Mouse (Mus musculus): ENCODE measurements at regions not wholly inside any gene's neighbourhood (a gene's known extent, or its start where the extent isn't known, plus 50 kb on each side); places are given as distances from the start of the nearest gene placed in this dataset.

GRCm38 (mm10) chr6:93113361-93113760, 170.1 kb upstream of the Adamts9 start:
- no peak for ATAC-seq (ENCODE audit: insufficient number of reproducible peaks, low FRiP score, low TSS enrichment, low read depth)
- H3K4me3 ChIP-seq (replicated peaks) = no peak overlapping the region
- no peaks in the 10 kb centered on the region for H3K36me3 ChIP-seq
- H3K27me3 ChIP-seq = no peaks in the 10 kb centered on the region
- H3K9me3 ChIP-seq (replicated peaks) = no peaks in the 10 kb centered on the region
- 78% methylated on average over 3 of the region's 3 CpGs for WGBS
- no peak overlapping the region for H3K27ac ChIP-seq (replicated peaks)
- H3K4me1 ChIP-seq = no peaks in the 10 kb centered on the region
- H3K9ac ChIP-seq = no peak overlapping the region
- no peak overlapping the region for H3K4me2 ChIP-seq (replicated peaks)

- no peaks in the 10 kb centered on the region for H3K9me3 ChIP-seq (replicated peaks)
- no peak overlapping the region for H3K4me2 ChIP-seq (replicated peaks)
- H3K36me3 ChIP-seq = no peaks in the 10 kb centered on the region
- H3K27ac ChIP-seq (replicated peaks) = no peak overlapping the region
- no peak overlapping the region for H3K4me3 ChIP-seq (replicated peaks)
- H3K9ac ChIP-seq = no peak overlapping the region
- ATAC-seq (ENCODE audit: insufficient number of reproducible peaks, low FRiP score, low TSS enrichment, low read depth) = no peak
- 43% methylated on average over 5 of the region's 5 CpGs for WGBS
- H3K27me3 ChIP-seq = no peaks in the 10 kb centered on the region
- H3K4me1 ChIP-seq = no peaks in the 10 kb centered on the region
Measured at GRCm38 (mm10) chr6:93094730-93095360, 151.6 kb upstream of the Adamts9 start.

DNA sequence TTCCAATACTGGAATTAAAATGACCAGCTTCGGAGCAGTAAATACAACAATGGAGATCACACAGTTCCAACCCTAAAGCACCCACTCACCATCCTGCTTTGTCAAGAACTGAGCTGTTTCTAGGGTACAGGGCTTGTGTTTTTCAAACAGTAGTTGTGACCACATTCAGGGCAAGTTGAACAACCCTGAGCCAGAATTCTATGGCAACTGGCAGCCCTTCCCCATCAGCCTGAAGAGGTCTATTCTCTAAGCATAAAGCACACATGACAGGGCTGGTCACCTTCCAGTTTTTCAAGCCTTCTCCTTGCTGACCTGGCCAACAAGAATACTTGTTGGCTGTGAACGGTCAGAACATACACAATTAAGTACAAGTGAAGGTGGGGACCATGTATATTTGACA, 150.5 kb upstream of the Adamts9 start:
- H3K27ac ChIP-seq (replicated peaks) = no peak overlapping the region
- H3K4me3 ChIP-seq (replicated peaks) = no peak overlapping the region
- H3K36me3 ChIP-seq = no peaks in the 10 kb centered on the region
- no peaks in the 10 kb centered on the region for H3K9me3 ChIP-seq (replicated peaks)
- no peaks in the 10 kb centered on the region for H3K27me3 ChIP-seq
- no peaks in the 10 kb centered on the region for H3K4me1 ChIP-seq
- WGBS = 91% methylated on average over 2 of the region's 2 CpGs
- no peak for ATAC-seq (ENCODE audit: insufficient number of reproducible peaks, low FRiP score, low TSS enrichment, low read depth)
- no peak overlapping the region for H3K9ac ChIP-seq
- no peak overlapping the region for H3K4me2 ChIP-seq (replicated peaks)

DNA sequence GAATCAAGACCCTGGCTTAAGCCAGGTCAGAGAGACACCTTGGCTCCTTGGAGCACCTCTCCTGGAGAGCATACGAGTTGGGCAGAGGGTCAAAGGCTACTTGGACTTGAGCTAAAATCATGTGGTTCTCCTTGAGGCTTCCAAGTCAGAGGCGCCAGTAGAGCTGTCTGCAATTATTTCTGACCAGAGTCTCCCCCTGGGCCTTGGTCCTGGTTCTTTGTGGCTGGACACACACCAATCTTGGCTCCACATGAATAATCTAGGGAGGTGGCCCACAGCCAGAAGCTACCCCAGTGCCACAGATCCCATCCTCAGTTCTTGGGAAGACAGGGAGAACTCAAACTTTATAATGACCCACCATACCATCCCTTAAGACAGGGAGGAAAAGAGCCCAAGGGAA, 144.0 kb upstream of the Adamts9 start:
- 80% methylated on average over 2 of the region's 2 CpGs for WGBS
- no peaks in the 10 kb centered on the region for H3K9me3 ChIP-seq (replicated peaks)
- peak; percentile 57; the same call in 1 of the 2 replicates for ATAC-seq (ENCODE audit: insufficient number of reproducible peaks, low FRiP score, low TSS enrichment, low read depth)
- H3K36me3 ChIP-seq = no peaks in the 10 kb centered on the region
- H3K9ac ChIP-seq = no peak overlapping the region
- H3K27ac ChIP-seq (replicated peaks) = no peak overlapping the region
- no peaks in the 10 kb centered on the region for H3K27me3 ChIP-seq
- H3K4me3 ChIP-seq (replicated peaks) = no peak overlapping the region
- no peaks in the 10 kb centered on the region for H3K4me1 ChIP-seq
- no peak overlapping the region for H3K4me2 ChIP-seq (replicated peaks)

GRCm38 (mm10) chr6:93084286-93084685, 141.0 kb upstream of the Adamts9 start:
- Histone ChIP-seq H3K4me2 (replicated peaks) (no peak overlapping the region), H3K9ac (no peak overlapping the region), H3K4me1 (no peaks in the 10 kb centered on the region), H3K9me3 (replicated peaks) (no peaks in the 10 kb centered on the region), H3K27me3 (no peaks in the 10 kb centered on the region), H3K27ac (replicated peaks) (no peak overlapping the region), H3K36me3 (no peaks in the 10 kb centered on the region), H3K4me3 (replicated peaks) (no peak overlapping the region)
- ATAC-seq (ENCODE audit: insufficient number of reproducible peaks, low FRiP score, low TSS enrichment, low read depth) = no peak
- 83% methylated on average over 1 of the region's 1 CpGs for WGBS

DNA sequence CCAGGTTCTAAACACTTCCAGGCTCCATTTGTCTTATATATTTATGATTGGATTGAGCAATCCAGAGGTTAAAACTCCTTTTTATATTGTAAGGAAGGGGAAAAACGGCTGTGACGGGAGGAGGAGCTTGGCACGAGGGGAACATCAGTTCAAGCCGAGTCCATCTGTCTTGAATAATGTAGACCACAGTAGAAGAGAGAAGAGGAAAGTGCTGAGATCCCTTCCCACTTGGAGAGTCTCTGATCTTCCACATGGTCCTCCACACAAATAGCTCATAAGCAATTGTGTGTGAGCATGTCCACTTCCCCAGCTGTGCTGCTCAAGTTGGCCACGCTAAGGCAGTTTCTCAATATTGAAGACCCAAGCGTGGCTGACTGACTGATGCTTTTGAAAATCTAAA, 140.4 kb upstream of the Adamts9 start:
- 48% methylated on average over 6 of the region's 6 CpGs for WGBS
- H3K36me3 ChIP-seq = no peaks in the 10 kb centered on the region

GRCm38 (mm10) chr6:93082205-93082604, 138.9 kb upstream of the Adamts9 start:
- no peaks in the 10 kb centered on the region for H3K36me3 ChIP-seq
- H3K9ac ChIP-seq = no peak overlapping the region
- no peak overlapping the region for H3K4me3 ChIP-seq (replicated peaks)
- H3K4me1 ChIP-seq = no peaks in the 10 kb centered on the region
- ATAC-seq (ENCODE audit: insufficient number of reproducible peaks, low FRiP score, low TSS enrichment, low read depth) = no peak
- 55% methylated on average over 4 of the region's 4 CpGs for WGBS
- H3K27ac ChIP-seq (replicated peaks) = no peak overlapping the region
- H3K27me3 ChIP-seq = no peaks in the 10 kb centered on the region
- H3K9me3 ChIP-seq (replicated peaks) = no peaks in the 10 kb centered on the region
- no peak overlapping the region for H3K4me2 ChIP-seq (replicated peaks)

More for the DNA sequence above, 140.4 kb upstream of the Adamts9 start:
- H3K9me3 ChIP-seq (replicated peaks) = no peaks in the 10 kb centered on the region
- ATAC-seq (ENCODE audit: insufficient number of reproducible peaks, low FRiP score, low TSS enrichment, low read depth) = no peak
- no peak overlapping the region for H3K27ac ChIP-seq (replicated peaks)
- H3K9ac ChIP-seq = no peak overlapping the region
- H3K4me3 ChIP-seq (replicated peaks) = no peak overlapping the region
- H3K4me1 ChIP-seq = no peaks in the 10 kb centered on the region
- no peaks in the 10 kb centered on the region for H3K27me3 ChIP-seq
- H3K4me2 ChIP-seq (replicated peaks) = no peak overlapping the region

DNA sequence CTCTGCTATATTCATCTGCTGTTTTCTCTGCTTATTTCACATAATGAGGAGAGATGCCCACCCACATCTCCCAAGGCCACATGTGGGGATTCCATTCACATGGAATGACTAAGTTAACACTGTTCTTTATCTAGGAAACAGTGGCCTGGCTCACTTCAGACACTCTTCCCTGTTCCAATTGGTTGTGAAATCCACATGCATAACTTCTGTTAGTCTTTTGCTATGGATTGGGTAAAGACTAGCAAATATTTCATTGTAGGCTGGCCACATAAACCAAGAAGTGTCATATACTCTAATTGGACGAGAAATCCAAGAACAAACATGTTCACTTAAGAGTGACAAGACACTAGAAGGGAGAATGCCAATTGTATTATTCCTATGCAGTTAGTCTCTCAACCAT, 133.4 kb upstream of the Adamts9 start:
- Histone ChIP-seq H3K9me3 (replicated peaks) (no peaks in the 10 kb centered on the region), H3K9ac (no peak overlapping the region), H3K27me3 (no peaks in the 10 kb centered on the region), H3K4me1 (no peaks in the 10 kb centered on the region), H3K4me2 (replicated peaks) (no peak overlapping the region), H3K27ac (replicated peaks) (no peak overlapping the region), H3K4me3 (replicated peaks) (no peak overlapping the region), H3K36me3 (no peaks in the 10 kb centered on the region)
- WGBS = 85% methylated on average over 1 of the region's 1 CpGs
- no peak for ATAC-seq (ENCODE audit: insufficient number of reproducible peaks, low FRiP score, low TSS enrichment, low read depth)

- H3K4me3 ChIP-seq (replicated peaks) = no peak overlapping the region
- no peak overlapping the region for H3K4me2 ChIP-seq (replicated peaks)
- WGBS = 71% methylated on average over 5 of the region's 5 CpGs
- H3K9ac ChIP-seq = no peak overlapping the region
- H3K36me3 ChIP-seq = no peaks in the 10 kb centered on the region
- no peak overlapping the region for H3K27ac ChIP-seq (replicated peaks)
- no peak for ATAC-seq (ENCODE audit: insufficient number of reproducible peaks, low FRiP score, low TSS enrichment, low read depth)
- H3K4me1 ChIP-seq = no peaks in the 10 kb centered on the region
- no peaks in the 10 kb centered on the region for H3K9me3 ChIP-seq (replicated peaks)
- H3K27me3 ChIP-seq = no peaks in the 10 kb centered on the region
Measured at GRCm38 (mm10) chr6:93075867-93076266, 132.6 kb upstream of the Adamts9 start.

DNA sequence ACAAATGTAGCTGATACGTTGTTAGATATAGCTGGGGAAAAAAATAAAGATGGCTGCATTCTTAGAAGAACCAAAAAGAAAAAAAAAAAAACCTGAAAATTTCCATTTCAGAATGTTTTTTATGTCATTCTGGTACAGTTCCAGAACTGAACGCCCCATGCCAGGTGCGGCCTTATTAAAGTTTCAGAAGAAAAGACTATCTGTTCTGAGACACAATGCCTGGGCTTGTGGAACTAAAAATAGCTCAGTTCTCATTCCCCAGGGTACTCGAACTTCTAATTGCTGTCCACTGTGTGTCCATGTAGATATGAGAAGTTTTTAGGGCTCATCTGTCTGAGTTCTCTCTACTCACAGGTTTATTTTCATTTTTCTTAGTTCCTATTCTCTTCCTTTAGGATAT, 131.7 kb upstream of the Adamts9 start:
- 57% methylated on average over 4 of the region's 4 CpGs for WGBS
- Histone ChIP-seq H3K4me2 (replicated peaks) (no peak overlapping the region), H3K27me3 (no peaks in the 10 kb centered on the region), H3K4me1 (no peaks in the 10 kb centered on the region), H3K4me3 (replicated peaks) (no peak overlapping the region), H3K9ac (no peak overlapping the region), H3K27ac (replicated peaks) (no peak overlapping the region), H3K9me3 (replicated peaks) (no peaks in the 10 kb centered on the region), H3K36me3 (no peaks in the 10 kb centered on the region)
- ATAC-seq (ENCODE audit: insufficient number of reproducible peaks, low FRiP score, low TSS enrichment, low read depth) = no peak

DNA sequence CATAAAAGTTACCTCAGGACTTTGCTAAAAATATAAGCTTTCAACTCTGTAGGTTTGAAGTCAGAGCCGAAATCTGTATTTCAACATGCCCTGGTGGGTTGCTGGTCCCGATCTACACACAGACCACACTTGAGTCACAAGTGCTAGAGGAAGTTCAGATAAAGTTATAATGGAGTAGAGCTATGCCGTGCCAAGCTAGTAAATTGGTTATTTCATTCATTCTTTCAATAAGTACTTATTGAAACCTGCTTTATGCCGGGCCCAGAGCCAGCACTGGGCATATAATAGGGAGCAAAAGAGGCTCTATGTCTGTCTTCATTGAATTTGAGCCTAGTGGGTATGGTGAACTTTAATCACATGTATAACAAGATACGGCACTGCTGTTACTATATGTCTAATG, 127.6 kb upstream of the Adamts9 start:
- no peak for ATAC-seq (ENCODE audit: insufficient number of reproducible peaks, low FRiP score, low TSS enrichment, low read depth)
- 72% methylated on average over 5 of the region's 5 CpGs for WGBS
- no peaks in the 10 kb centered on the region for H3K9me3 ChIP-seq (replicated peaks)
- no peak overlapping the region for H3K27ac ChIP-seq (replicated peaks)
- no peaks in the 10 kb centered on the region for H3K36me3 ChIP-seq
- no peak overlapping the region for H3K9ac ChIP-seq
- peaks cover 11% of the 10 kb centered on the region for H3K4me1 ChIP-seq
- no peak overlapping the region for H3K4me2 ChIP-seq (replicated peaks)
- H3K27me3 ChIP-seq = no peaks in the 10 kb centered on the region
- H3K4me3 ChIP-seq (replicated peaks) = no peak overlapping the region

DNA sequence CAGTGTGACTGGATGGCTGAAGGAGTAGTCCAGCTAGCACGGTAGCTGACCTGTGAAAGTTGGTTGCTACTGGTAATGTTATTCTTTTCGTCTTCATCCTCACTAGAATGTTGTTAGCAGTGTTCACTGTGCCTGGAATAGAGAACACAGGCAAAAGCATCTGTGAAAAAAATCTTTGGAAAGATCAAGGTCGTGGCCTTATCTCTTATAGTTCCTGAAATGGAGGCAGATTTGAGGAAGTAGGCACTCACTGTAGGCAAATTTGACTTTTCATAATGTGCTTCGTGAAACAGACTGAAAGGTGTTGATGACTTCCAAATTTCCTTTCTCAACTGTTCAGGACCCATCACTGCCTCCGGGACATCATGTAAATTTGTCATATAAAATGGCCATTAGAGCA, 124.5 kb upstream of the Adamts9 start:
- Histone ChIP-seq H3K27ac (replicated peaks) (no peak overlapping the region), H3K9me3 (replicated peaks) (no peaks in the 10 kb centered on the region), H3K9ac (no peak overlapping the region), H3K4me1 (peaks cover 11% of the 10 kb centered on the region), H3K27me3 (no peaks in the 10 kb centered on the region), H3K4me2 (replicated peaks) (no peak overlapping the region), H3K4me3 (replicated peaks) (no peak overlapping the region), H3K36me3 (no peaks in the 10 kb centered on the region)
- ATAC-seq (ENCODE audit: insufficient number of reproducible peaks, low FRiP score, low TSS enrichment, low read depth) = no peak
- WGBS = 92% methylated on average over 5 of the region's 5 CpGs
